Mouse (Mus musculus) urinary bladder, postnatal 25 days (tissue): ENCODE results near the gene Fam133b.
A peak's percentile ranks its signal among the peaks of the same experiment; 100 is the strongest.
"Not testable (repeated sequence)": the region's sequence is repeated elsewhere in the genome, so short reads cannot be mapped to it uniquely, and the experiment has no call there.

Experiments
- DNase-seq: peaks from one replicate; pipeline ENCODE4 v3.0.0; 2022; ENCODE audit warnings: low spot score

Gene Fam133b

GRCm38 (mm10) chr5:3520493-3521359, 22.9 kb upstream of the Fam133b start:
- DNase-seq: no peak

GRCm38 (mm10) chr5:3521741-3522140, 21.9 kb upstream of the Fam133b start:
- DNase-seq: no peak

GRCm38 (mm10) chr5:3522826-3523225, 20.8 kb upstream of the Fam133b start:
- DNase-seq: no peak

- no peak for DNase-seq
Measured at GRCm38 (mm10) chr5:3527041-3527691, 16.5 kb upstream of the Fam133b start.

GRCm38 (mm10) chr5:3529585-3530189, 13.9 kb upstream of the Fam133b start:
- no peak for DNase-seq

GRCm38 (mm10) chr5:3532048-3532447, 11.6 kb upstream of the Fam133b start:
- not testable (repeated sequence) for DNase-seq

GRCm38 (mm10) chr5:3536592-3537212, 6.9 kb upstream of the Fam133b start:
- no peak for DNase-seq

- DNase-seq: no peak
Measured at GRCm38 (mm10) chr5:3538505-3539472, 4.8 kb upstream of the Fam133b start.

- DNase-seq: no peak
Measured at GRCm38 (mm10) chr5:3541871-3542270, 1.8 kb upstream of the Fam133b start.

- no peak for DNase-seq
Measured at GRCm38 (mm10) chr5:3544480-3544769, 792 bp downstream of the Fam133b start.

GRCm38 (mm10) chr5:3546226-3546625, 2.6 kb downstream of the Fam133b start:
- no peak for DNase-seq

- DNase-seq: no peak
Measured at GRCm38 (mm10) chr5:3551481-3551880, 7.8 kb downstream of the Fam133b start.

GRCm38 (mm10) chr5:3554198-3554597, 10.6 kb downstream of the Fam133b start:
- DNase-seq: no peak

GRCm38 (mm10) chr5:3571266-3571665, 27.6 kb downstream of the Fam133b start, which contains the start of gene 1700109H08Rik:
Gene 1700109H08Rik, plus strand, starts transcription at chr5:3571566.
- no peak for DNase-seq

- no peak for DNase-seq
Measured at GRCm38 (mm10) chr5:3574825-3575224, 31.2 kb downstream of the Fam133b start.

- no peak for DNase-seq
Measured at GRCm38 (mm10) chr5:3577939-3578338, 34.3 kb downstream of the Fam133b start.

GRCm38 (mm10) chr5:3579066-3579465, 35.4 kb downstream of the Fam133b start:
- no peak for DNase-seq

- peak; percentile 90 for DNase-seq
Measured at GRCm38 (mm10) chr5:3595693-3596398, 52.2 kb downstream of the Fam133b start, which contains the start of gene Pex1. Gene Pex1, plus strand, starts transcription at chr5:3596066.

- DNase-seq: peak; percentile 68
Measured at GRCm38 (mm10) chr5:3596399-3596766, 52.8 kb downstream of the Fam133b start, which contains the start of gene Rbm48. Gene Rbm48, minus strand, starts transcription at chr5:3596585.

- no peak for DNase-seq
Measured at GRCm38 (mm10) chr5:3597171-3597570, 53.5 kb downstream of the Fam133b start.

GRCm38 (mm10) chr5:3598766-3599165, 55.1 kb downstream of the Fam133b start:
- DNase-seq: no peak
